Mouse (Mus musculus): ENCODE data around the gene Aftph.
"Not testable (repeated sequence)": the region's sequence is repeated elsewhere in the genome, so short reads cannot be mapped to it uniquely, and the experiment has no call there.

The Aftph gene

GRCm38 (mm10) chr11:20741201-20742100, at the start of gene Aftph:
Gene Aftph (minus strand): TSS chr11:20741589.
- peak; percentile 89 for ATAC-seq (ENCODE audit: low TSS enrichment)

- ATAC-seq (ENCODE audit: low TSS enrichment) = no peak
These were observed 47.6 kb upstream of the Aftph start for GRCm38 (mm10) chr11:20789015-20789414.

- no peak for ATAC-seq (ENCODE audit: low TSS enrichment)
These were observed 46.7 kb upstream of the Aftph start for GRCm38 (mm10) chr11:20788070-20788469.

GRCm38 (mm10) chr11:20786191-20786590, 44.8 kb upstream of the Aftph start:
- no peak for ATAC-seq (ENCODE audit: low TSS enrichment)

GRCm38 (mm10) chr11:20785186-20785585, 43.8 kb upstream of the Aftph start:
- ATAC-seq (ENCODE audit: low TSS enrichment) = no peak

- no peak for ATAC-seq (ENCODE audit: low TSS enrichment)
These were observed 43.4 kb upstream of the Aftph start for GRCm38 (mm10) chr11:20784776-20785175.

GRCm38 (mm10) chr11:20783467-20783866, 42.1 kb upstream of the Aftph start:
- ATAC-seq (ENCODE audit: low TSS enrichment) = no peak

- no peak for ATAC-seq (ENCODE audit: low TSS enrichment)
These were observed 41.2 kb upstream of the Aftph start for GRCm38 (mm10) chr11:20782620-20783019.

- no peak for ATAC-seq (ENCODE audit: low TSS enrichment)
These were observed 38.9 kb upstream of the Aftph start for GRCm38 (mm10) chr11:20780312-20780711.

GRCm38 (mm10) chr11:20778861-20779563, 37.6 kb upstream of the Aftph start:
- ATAC-seq (ENCODE audit: low TSS enrichment) = no peak

- no peak for ATAC-seq (ENCODE audit: low TSS enrichment)
These were observed 36.9 kb upstream of the Aftph start for GRCm38 (mm10) chr11:20778298-20778697.

GRCm38 (mm10) chr11:20776668-20777067, 35.3 kb upstream of the Aftph start:
- no peak for ATAC-seq (ENCODE audit: low TSS enrichment)

- ATAC-seq (ENCODE audit: low TSS enrichment) = no peak
These were observed 31.3 kb upstream of the Aftph start for GRCm38 (mm10) chr11:20772642-20773041.

GRCm38 (mm10) chr11:20771827-20772226, 30.4 kb upstream of the Aftph start:
- not testable (repeated sequence) for ATAC-seq (ENCODE audit: low TSS enrichment)

- not testable (repeated sequence) for ATAC-seq (ENCODE audit: low TSS enrichment)
These were observed 20.6 kb upstream of the Aftph start for GRCm38 (mm10) chr11:20761984-20762383.

GRCm38 (mm10) chr11:20750573-20750972, 9.2 kb upstream of the Aftph start:
- no peak for ATAC-seq (ENCODE audit: low TSS enrichment)

- ATAC-seq (ENCODE audit: low TSS enrichment) = no peak
These were observed 2.0 kb upstream of the Aftph start for GRCm38 (mm10) chr11:20743353-20743752.

GRCm38 (mm10) chr11:20742361-20742897, 1.0 kb upstream of the Aftph start:
- peak; percentile 38 for ATAC-seq (ENCODE audit: low TSS enrichment)

- peak; percentile 32 for ATAC-seq (ENCODE audit: low TSS enrichment)
These were observed 748 bp downstream of the Aftph start for GRCm38 (mm10) chr11:20740481-20741200.

- no peak for ATAC-seq (ENCODE audit: low TSS enrichment)
These were observed 7.3 kb downstream of the Aftph start for GRCm38 (mm10) chr11:20734066-20734465.

GRCm38 (mm10) chr11:20733486-20734030, 7.8 kb downstream of the Aftph start:
- ATAC-seq (ENCODE audit: low TSS enrichment) = no peak

- no peak for ATAC-seq (ENCODE audit: low TSS enrichment)
These were observed 12.0 kb downstream of the Aftph start for GRCm38 (mm10) chr11:20729403-20729802.

All from frontal cortex, adult (tissue).